Mouse (Mus musculus): ENCODE data around the gene Npas2.

DNA sequence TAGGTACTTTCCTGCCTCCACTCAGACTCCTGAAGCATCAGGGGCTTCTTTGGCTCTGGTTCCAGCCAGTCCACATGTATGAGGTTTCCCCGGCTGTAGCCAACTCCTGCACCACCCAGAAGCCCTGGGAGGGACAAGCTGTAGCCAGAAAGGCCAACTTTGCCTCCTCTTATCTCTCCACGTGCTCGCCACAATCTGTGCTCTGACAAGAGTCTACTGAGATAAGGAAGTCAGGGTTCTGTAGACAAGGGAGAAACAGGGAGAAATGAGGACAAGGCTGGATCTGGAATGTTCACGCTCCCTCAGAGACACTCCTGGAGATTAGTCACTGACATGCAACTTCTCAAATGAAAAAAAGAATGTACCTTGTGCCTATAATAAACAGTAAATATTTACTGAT is 12.2 kb downstream of the Npas2 start:
- TF ChIP-seq EP300 (IDR thresholded peaks at IDR 0.05; ENCODE audit: low read depth): no peak
- TF ChIP-seq CTCF (IDR thresholded peaks at IDR 0.05; ENCODE audit: low read depth): no peak
